Mouse (Mus musculus): ENCODE results near the gene C1qtnf12. TPM values are rescaled to one million over a fixed set of nuclear protein-coding genes. Genes with fewer than 3 reads are reported as not detected.

C1qtnf12 gene
- 1 to 10 TPM; 3.0 to 6.9 (median 5.6) TPM for polyA plus RNA-seq (2017; shearing (Covaris generic))

DNA sequence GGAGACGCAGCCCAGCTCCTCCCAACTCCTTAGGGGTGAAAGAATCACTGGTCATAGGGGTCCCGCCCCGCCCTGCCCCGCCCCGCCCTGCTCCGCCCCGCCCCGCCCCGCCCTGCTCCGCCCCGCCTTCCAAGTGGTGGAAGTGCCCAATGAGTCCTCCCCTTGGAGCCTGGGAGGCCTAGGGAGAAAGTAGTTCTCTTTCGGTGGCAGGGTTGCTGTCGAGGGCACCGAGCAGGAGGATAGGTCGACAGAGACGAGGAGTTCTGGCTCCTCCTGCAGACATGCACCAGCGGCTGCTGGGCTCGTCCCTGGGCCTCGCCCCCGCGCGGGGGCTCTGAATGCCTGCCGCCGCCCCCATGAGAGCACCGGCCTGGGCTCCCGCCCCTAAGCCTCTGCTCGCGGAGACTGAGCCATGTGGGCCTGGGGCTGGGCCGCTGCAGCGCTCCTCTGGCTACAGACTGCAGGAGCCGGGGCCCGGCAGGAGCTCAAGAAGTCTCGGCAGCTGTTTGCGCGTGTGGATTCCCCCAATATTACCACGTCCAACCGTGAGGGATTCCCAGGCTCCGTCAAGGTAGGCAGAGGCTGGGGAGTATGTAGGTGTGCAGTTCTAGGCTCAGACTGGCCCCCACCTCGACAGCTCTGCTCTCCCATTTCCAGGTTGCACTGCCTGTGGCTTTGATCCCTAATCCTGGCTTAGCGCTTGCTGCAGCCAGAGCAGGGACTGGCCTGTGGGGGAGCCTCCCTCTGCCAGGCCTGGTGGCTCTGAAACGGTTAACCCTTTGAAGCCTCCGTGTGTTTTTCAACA is at the start of gene C1qtnf12:
Gene C1qtnf12, plus strand, starts transcription at position 152 of the 805 bp plus-strand sequence.
- no peak for ATAC-seq

DNA sequence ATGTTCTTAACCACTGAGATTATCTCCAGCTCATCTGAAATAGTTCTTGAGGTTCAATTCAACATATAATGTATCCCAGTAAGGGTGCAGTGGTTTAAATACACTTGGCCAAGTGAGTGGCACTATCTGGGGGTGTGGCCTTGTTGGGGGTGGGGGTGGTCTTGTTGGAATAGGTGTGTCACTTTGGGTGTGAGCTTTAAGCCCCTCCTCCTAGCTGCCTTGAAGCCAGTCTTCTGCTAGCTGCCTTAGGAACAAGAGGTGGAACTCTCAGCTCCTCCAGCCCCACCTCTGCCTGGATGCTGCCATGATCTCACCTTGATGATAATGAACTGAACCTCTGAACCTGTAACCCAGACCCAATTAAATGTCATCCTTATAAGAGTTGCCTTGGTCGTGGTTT is 30.1 kb upstream of the C1qtnf12 start:
- no peak for ATAC-seq

DNA sequence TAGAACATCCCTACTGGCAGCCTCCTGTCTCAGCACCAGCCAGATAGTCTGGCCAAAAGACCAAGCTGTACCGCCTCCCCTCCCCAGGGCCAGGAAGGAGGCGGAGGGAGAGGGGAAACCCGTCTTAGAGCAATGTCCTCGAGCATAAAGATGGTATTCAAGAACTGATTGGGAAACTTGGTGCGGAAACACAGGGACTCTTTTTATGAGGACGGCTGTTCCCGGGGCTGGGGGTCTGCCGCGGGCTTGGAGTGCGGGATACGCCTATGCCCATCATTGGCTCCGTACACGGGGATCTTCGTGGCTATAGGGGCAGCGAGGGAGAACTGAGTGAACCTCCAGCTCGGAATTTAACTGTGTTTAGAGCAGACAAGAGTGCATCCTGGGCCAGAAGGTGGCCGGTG is 19.1 kb upstream of the C1qtnf12 start:
- ATAC-seq, result peak; percentile 10

DNA sequence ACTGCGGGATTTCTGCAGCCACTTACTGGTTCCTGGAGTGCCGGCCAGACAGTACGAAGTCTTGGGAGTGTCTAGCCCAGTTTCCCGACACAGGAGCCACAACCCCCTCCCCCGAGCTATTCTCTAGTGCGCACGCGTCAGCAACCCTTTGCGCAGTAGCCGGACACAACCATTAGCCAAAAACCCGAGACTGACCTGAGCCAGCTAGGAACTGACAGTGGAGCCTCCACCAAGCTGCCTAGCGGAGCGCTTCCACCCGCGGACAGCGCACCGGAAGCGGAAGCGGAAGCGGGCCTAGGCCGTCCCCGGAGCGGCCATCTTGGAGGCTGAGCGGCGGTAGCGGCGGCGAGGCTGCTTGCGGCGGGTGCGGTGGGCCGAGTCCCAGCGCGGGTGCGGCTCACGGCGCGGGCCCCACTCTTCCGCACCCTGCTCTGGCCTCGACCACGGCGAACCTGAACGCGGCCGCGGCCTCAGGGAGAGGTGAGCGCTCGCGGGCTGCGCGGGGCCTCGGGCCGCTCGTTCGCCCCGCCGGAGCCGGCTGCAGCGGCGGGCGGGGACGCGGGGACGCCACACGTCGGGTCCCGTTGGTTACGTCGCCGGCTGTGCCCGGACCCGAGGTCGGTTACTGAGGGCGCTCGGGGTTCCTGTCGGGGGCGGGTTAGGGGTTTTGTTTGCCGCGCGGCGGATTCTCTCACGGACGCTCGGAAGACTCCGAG is 18.4 kb upstream of the C1qtnf12 start, which contains the start of gene Ube2j2:
Gene Ube2j2, plus strand, starts transcription at position 298 of the 716 bp plus-strand sequence.
- ATAC-seq, result peak; percentile 90

DNA sequence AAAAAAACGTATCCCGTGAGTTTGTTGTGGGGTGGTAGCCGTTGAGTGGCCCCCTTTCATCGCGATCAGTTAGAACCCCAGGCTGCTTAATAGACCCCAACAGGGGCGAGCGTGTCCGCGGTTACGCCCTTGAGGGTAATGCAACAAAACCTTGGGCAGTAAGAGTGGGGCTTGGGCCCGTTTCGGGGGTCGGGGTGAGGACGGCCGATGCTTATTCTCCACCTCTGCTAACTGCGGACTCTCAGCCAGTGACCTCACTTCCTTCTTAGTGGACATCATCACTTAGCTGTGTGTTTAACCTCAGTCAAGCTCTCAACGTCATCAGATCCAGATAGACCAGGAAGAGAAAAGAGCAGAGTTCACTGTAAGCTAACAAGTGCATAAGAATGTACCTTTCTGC is 17.8 kb upstream of the C1qtnf12 start:
- ATAC-seq, result no peak

DNA sequence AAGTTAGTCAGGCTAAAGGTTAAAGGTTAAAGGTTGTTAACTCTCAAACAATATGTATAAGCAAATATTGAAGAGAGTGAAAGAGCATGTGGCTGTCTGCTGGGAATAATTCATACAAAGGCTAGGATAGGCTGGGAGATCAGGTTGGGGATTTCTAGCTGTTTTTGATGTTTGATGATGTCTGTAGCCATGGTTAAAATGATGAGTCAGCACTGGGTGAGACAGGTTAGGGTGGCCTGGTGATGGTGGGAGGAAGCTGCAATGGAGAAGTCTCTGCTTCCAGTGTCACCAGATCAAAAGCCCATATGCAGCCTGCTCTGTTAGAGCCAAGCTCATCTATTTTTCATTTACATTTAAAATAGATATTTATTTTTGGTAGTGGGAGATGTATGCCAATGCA is 15.0 kb upstream of the C1qtnf12 start:
- no peak for ATAC-seq

DNA sequence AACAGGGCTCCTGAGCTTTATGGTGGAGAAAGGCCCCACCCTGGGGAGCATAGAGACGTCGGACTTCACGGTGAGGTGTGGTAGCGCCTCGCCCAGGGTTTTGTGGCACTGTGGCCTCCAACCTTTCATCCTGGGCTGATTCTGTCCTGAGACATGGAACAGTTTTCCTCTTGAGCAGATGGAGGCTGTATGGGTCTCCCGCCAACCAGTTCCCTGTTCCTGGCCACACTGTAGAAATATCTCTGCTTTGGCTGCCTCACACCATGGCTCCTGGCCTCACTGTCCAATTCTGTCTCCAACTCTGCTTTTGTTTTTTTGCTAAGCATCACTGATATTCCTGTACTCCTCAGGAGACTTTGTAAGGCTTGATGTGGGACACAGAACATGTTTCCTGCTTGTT is 6.6 kb upstream of the C1qtnf12 start:
- no peak for ATAC-seq

DNA sequence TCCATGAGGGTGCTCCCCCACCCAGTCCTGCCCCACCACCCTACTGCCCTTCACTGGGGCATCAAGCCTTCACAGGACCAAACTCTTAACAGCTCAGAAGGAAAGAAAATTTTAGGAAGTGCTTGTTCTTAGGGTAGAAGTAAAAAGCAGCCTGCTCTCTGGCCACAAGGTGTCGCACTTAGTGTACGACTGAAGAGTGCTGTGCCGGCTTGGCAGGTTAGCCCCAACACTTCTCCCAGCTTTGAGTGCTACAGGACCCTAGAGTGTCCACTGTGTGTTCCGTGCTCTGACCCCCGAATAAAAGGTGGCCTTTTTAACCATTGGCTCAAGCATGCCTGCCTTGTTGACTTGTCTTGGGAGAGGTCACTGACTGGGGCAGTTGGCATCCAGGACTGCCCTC is 2.8 kb upstream of the C1qtnf12 start:
- peak; percentile 82 for ATAC-seq

DNA sequence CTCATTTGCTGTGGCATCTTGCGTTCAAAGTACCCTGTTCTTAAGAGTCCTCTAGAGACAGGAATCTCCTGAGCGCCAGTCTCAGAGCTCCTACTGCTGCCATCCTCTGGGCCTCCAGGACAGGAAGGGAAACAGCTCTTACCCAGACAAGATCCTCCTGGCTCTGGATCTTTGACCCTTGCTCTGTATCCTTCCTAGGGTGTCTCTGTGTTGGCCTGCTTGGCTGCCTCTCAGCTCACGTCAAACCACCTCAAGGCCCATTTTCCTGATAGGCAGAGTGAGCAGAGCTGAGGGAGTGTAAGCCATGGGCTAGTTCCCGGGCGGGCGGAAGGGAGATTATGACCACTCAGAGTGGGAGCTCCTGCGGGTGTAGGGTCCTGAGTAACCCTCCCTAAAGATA is 988 bp downstream of the C1qtnf12 start:
- no peak for ATAC-seq

DNA sequence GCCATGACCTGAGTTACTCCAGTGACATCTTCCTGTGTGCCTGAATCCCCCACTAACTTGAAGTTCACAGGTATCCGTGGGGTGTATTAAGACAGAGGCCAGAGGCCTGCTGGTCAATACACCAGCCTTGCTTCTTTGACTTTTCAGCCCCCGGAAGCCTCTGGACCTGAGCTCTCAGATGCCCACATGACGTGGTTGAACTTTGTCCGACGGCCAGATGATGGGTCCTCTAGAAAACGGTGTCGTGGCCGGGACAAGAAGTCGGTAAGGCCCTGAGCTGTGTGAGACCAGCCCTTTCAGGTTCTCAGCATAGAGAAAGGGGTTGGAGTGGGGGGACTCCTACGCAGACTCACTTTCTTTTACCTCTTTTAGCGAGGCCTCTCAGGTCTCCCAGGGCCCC is 2.3 kb downstream of the C1qtnf12 start:
- no peak for ATAC-seq

DNA sequence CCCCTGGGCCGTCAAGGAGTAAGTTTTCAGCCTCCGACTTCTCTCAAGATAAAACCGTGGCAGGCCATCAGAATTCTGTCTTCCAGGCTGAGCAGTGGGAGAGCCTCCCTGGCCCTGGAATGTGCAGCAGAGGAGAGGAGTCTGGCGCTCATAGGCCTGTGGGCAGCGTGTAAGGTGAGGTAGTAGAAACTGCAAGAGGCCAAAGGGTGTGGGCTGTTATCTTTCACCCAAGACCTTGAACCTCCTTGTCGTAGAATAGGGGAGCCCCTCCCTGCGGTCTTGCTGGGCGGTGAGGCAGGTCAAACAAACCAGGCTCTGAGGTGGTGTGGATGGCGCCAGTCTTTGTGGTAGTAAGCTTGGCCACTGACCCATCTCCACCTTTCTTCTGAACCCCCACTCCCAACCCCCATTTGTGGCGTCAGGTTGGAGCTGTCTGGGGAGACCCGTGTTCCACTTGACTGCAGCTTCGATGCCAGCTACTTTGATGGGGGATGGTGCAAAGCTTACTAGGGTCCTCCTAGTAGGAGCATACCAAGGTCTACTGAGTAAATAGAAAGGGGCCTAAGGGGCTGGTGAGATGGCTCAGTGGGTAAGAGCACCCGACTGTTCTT is 7.0 kb downstream of the C1qtnf12 start:
- no peak for ATAC-seq

DNA sequence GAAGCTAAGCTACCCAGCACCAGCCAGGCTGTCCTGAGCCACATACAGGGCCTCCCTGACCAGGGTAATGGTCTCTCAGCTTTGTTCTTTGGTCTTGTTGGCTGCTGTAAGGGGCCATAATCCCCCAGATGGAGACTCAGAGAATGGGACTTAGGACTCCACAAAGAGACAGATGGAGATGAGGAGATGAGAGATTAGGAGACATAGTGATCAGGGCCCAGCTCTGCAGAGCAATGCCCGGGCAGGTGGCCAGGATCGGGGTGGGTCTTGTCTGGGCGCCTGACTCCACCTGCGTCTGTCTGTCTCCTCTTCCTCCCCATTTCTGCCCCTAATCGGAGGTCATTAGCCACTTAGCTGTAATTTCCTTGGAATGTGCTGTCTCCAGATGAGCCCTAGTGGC is 8.2 kb downstream of the C1qtnf12 start:
- ATAC-seq, result no peak

DNA sequence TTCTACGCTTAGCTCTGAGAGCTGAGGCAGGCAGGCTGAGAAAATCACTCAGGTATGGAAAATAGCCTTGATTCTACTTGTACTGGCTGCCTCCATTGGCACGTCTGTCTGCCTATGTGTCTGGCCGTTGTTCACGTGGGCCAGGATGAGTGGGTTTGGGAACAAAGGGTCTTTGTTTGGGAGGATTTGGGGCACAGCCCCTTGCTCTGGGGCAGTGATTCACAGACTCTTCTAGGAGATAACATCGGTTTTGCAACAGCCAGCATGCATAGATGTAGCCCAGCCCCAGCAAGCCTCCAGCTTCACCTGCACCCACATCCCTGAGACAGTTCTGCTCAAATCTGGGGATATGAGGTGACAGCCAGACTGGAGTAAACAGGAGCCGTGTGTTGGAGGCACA is 10.5 kb downstream of the C1qtnf12 start:
- ATAC-seq, result no peak

DNA sequence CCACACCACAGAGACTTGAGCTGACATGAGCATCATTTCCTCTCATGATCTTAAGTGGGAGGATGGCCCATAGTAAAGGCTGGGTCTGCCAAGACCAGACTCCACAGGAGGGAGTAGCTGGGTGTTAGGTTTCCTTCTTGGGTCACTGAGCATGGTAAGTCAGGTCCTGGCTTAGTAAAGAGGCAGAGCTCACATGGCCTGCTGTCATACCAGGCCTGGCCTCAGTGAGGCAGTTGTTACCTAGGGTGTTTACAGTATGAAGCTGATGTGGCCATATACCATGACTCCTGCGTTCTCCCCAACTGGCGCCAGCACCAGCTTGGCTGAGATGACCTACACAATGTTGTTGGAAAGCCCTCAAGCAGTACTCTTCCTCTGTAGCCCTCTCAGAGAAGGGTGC is 11.1 kb downstream of the C1qtnf12 start:
- ATAC-seq, result no peak

DNA sequence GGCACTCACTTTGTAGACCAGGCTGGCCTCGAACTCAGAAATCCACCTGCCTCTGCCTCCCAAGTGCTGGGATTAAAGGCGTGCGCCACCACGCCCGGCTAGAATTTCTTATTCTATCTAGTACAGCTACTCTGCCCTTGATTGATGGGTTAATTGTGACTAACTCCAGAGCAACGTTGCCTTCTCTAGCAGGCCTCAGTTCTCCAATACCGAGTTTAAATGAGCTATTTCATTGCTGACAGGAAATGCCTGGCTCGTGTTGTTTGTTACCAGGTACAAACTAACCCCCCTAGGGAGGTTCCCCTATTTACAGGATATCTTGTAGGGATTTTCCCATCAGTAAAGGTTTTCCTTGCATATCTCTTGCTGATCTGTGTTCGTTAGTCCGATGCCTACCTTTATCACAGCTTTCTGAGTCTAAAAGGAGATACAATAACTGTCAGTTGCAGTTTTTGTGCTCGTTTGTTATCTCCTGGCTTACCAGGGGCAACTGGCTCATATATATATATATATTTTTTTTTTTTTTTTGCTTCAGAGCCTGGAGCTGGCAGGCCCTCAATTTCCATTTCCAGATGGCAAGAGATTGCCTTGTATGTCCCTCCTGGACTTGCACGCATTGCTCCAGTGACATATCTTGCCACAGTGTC is 19.4 kb downstream of the C1qtnf12 start:
- no peak for ATAC-seq

DNA sequence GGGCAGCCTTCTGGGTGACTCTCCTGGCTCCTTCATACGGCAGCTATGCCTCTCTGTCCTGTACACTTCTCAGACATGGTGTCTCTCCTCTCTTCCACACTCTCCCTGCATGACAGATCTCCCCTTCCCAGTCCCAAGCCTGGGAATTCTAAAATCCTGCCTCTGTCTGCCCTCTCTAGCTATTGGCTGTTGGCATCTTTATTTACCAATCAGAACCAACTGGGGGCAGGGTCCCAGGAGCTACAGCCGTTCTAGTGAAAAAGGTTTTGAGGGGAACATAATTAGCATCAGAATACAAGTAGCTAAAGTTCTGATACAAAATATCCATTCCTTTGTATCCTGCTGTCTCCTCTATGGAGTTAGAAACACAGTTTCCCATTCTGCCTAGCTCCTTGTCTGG is 21.7 kb downstream of the C1qtnf12 start:
- no peak for ATAC-seq

DNA sequence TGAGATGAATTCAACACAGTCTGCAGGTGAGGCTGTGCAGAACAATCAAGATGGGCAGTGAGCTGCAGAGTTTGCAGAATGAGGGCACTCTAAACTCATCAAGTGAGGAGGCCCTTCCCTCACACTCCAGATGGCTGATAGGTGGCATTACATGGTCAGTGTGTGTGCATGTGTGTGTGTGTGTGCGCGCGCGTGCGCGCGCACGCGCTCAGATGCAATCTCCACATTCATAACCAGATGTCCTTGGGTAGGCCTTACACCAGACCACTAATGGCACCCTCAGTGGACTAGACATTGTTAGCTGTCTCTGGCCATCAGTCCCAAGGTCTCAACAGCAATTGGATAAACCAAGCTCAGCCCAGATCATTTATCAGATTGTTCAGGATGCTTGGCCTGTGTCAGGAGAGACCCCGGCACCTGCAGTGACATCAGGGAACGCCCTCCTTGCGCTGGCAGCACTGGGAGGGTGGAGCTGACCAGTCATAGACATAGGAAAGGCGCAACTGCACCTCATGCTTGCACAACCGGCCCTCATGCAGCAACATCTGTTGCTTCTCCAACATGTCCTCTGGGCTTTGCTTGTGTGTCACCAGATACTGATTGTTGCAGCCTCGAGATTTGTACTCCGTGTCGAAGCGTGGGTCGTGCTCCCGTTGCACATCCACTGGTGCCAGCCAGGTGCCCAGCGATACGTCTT is 29.2 kb downstream of the C1qtnf12 start:
- ATAC-seq, result no peak

DNA sequence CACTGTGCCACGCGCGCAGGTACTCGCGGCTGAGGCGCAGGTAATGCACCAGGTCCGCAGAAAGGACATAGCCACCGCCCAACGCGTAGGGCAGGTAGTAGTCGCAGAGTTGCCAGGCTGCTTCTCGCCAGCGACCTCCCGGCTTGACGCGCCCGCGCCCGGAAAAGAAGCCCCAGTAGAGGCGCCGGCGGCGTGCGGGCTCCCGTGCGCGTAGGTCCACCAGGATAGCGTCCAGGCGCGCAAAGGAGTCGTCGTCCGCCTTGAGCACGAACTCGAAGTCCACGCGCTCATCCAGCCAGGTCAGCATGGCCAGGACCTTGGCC is 29.8 kb downstream of the C1qtnf12 start:
- ATAC-seq, result no peak

DNA sequence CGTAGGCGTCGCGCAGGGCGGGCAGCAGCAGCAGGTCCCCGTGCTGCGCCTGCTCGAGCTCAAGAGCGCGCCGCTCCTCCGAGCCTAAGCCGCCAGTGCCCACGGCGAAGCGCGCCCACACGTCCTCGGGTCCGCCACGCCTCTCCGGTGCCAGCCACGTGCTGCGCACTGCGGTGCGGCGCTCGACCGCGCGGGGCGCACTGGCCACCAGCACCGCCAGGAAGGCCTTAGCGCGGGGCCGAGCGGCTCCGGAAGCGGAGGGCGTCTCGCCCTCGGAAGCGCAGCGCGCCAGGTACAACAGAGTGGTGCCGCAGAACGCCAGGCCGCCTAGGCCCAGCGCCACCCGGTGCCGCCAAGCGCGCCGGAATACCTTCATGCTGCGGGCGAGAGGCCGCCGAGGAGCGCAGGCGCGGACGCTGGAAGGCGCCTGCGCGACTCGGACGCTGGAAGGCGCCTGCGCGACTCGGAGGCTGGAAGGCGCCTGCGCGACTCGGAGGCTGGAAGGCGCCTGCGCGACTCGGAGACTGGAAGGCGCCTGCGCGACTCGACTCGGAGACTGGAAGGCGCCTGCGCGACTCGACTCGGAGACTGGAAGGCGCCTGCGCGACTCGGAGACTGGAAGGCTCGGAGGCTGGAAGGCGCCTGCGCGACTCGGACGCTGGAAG is 30.3 kb downstream of the C1qtnf12 start, which contains the start of the genes B3galt6 and Sdf4:
Gene B3galt6, minus strand, starts transcription at position 409 of the 665 bp plus-strand sequence.
Gene Sdf4, plus strand, starts transcription at position 632 of the 665 bp plus-strand sequence.
- ATAC-seq, result peak; percentile 79

DNA sequence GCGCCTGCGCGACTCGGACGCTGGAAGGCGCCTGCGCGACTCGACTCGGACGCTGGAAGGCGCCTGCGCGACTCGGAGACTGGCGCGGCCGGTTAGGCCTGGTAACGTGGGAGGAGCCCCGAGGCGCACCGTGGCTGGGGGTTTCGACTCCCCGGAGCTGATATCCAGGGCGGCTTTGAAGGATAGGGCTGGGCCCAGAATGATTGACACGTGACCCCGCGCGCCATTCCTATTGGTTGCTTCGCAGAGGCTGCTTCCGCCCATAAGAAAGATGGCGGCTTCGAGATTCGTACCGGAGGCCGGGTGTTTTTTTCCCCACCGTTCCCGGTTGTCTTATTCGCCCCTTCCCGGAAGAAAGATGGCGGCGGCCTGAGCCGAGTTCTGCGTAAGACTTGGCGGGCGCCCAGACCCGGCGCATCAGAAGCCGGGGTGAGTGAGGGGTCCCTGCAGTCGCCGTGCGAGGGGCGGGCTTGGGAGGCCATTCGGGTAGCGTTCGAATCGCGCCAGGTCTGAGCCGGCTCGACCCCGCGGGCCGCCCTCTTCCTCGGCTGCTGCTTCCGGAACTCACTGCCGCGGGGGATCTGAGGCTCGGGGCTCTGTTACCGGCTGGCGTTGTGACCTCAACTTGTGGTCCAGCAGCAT is 30.9 kb downstream of the C1qtnf12 start:
- ATAC-seq, result peak; percentile 86

DNA sequence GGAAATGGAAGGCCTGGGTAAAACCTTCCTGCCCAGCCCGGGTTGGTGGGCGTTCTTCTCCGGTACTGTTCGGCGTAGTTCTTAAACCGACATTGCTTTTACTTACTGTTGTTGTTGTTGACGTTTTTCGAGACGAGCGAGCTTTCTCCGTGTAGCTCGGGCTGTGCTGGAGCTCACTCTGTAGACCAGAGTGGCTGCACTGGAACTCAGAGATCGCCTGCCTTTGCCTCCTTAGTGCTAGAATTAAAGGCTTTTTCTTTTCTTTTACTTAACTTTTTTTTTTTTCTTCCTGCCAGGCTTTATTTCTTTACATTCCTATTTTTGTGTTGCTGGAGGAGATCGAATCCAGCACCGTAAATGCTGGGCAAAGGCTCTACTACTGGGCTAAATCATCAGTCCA is 31.5 kb downstream of the C1qtnf12 start:
- ATAC-seq, result no peak

Data from inflammation-experienced regulatory T-cells, adult 6 months (primary cell).